In the genomic region with DNA sequence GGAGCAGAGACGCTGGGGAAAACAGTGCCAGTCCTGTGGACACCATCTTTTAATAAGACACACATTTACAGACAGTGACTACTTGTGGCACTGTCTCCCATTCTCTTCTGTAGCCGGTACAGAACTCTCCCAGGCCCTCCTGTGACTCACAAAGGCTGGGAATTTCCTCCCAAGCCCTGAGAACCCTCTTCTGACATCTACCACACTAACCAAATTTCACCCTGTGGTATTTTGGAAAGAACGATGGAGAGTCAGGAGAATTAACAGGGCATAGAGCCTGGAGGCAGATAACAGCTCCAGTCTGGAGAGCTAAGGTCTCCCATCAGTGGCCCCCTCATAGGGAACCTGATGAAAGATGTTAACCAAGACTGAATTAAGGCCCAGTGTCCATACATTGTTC, we compare ENCODE assay signal across 27 mouse cellular contexts. TPM values are rescaled to one million over a fixed set of nuclear protein-coding genes. Genes with fewer than 3 reads are reported as not detected.
DNase-seq lines count a peak whose midpoint lies in the region; ATAC-seq and TF ChIP-seq lines count a peak whose summit lies in the region.
"Had no signal": no experiment of that assay in that cellular context is flagged by ENCODE, and none has a peak within 500 bp of the region (broad histone marks: within the 10 kb centered on the region; RNA-seq: fewer than 3 reads in every experiment).

No protein-coding gene starts in this region.

- H3K9ac ChIP-seq in heart, adult 2 months (ENCODE audit: low read depth, low read length), result no peak overlapping the region
- no peak overlapping the region for H3K9ac ChIP-seq in heart, embryonic 11.5 days (ENCODE audit: low read depth, low read length)
- H3K9ac ChIP-seq in liver, embryonic 11.5 days (ENCODE audit: low read depth, low read length), result no peak overlapping the region
- H3K9ac ChIP-seq: embryonic facial prominence, embryonic 15.5 days; forebrain, embryonic 12.5 days; heart, embryonic 13.5 days; hindbrain, embryonic 14.5 days; liver, embryonic 15.5 days had no signal

- intact Hi-C loops in heart, adult 2 months (cut with DNase I), result loop anchor here (2.0 to 5.0 kb wide), 3 partner anchors 98 to 349 kb away; a partner anchor contains a TSS

- DNase-seq in heart, adult 2 months, result no peak
- no peak for DNase-seq in liver, embryonic 11.5 days (ENCODE audit: low spot score)
- DNase-seq in liver, result no peak
- DNase-seq in adipocyte (ENCODE audit: low spot score), result peak; percentile 68
- no peak for DNase-seq in lung, postnatal 10 days
- no peak for DNase-seq in urinary bladder, postnatal 14 days (ENCODE audit: low spot score)
- DNase-seq: B cell, adult 2 months; cerebellum, adult 18-20 months; cerebellum, postnatal 25 days; gastrocnemius, postnatal 14 days; midbrain, embryonic 14.5 days; right cerebral cortex, postnatal 25 days; thymus, postnatal 36 days had no signal

- peak overlapping the region; percentile 76 for H3K27ac ChIP-seq in heart, adult 2 months
- no peak overlapping the region for H3K27ac ChIP-seq in heart, embryonic 11.5 days (ENCODE audit: low read depth, low read length)
- H3K27ac ChIP-seq in liver, embryonic 11.5 days (ENCODE audit: low read depth, low read length), result peak overlapping the region; percentile 25; the same call in 1 of the 2 replicates
- H3K27ac ChIP-seq: embryonic facial prominence, embryonic 15.5 days; forebrain, embryonic 12.5 days; heart, embryonic 13.5 days; hindbrain, embryonic 14.5 days; liver, embryonic 15.5 days had no signal

- H3K9me3 ChIP-seq in heart, embryonic 11.5 days (replicated peaks; ENCODE audit: control insufficient read depth, low read length), result no peaks in the 10 kb centered on the region
- H3K9me3 ChIP-seq in liver, embryonic 11.5 days (ENCODE audit: control insufficient read depth, low read length), result no peaks in the 10 kb centered on the region
- H3K9me3 ChIP-seq: embryonic facial prominence, embryonic 15.5 days; forebrain, embryonic 12.5 days; heart, embryonic 13.5 days; liver, embryonic 15.5 days had no signal

- H3K36me3 ChIP-seq in heart, adult 2 months (ENCODE audit: control insufficient read depth, insufficient read depth, low read length), result no peaks in the 10 kb centered on the region; the same call in 1 of the 2 replicates
- no peaks in the 10 kb centered on the region for H3K36me3 ChIP-seq in heart, embryonic 11.5 days (ENCODE audit: control insufficient read depth, insufficient read depth, low read length)
- no peaks in the 10 kb centered on the region for H3K36me3 ChIP-seq in liver, embryonic 11.5 days (ENCODE audit: control insufficient read depth, insufficient read depth, low read length)
- H3K36me3 ChIP-seq: embryonic facial prominence, embryonic 15.5 days; forebrain, embryonic 12.5 days; heart, embryonic 13.5 days; liver, embryonic 15.5 days had no signal

- no peak for ATAC-seq in heart, embryonic 11.5 days (replicated peaks; ENCODE audit: insufficient number of reproducible peaks, low FRiP score, low TSS enrichment)
- no peak for ATAC-seq in liver, embryonic 11.5 days (replicated peaks; ENCODE audit: low FRiP score)
- ATAC-seq: intestine, embryonic 16.5 days; Patski had no signal

- no peak overlapping the region for H3K4me2 ChIP-seq in heart, embryonic 11.5 days
- no peak overlapping the region for H3K4me2 ChIP-seq in liver, embryonic 11.5 days
- H3K4me2 ChIP-seq: embryonic facial prominence, embryonic 15.5 days; forebrain, embryonic 12.5 days; heart, embryonic 13.5 days; hindbrain, embryonic 14.5 days; liver, embryonic 15.5 days had no signal

- no peak for TF ChIP-seq POLR2A in heart, adult 2 months (IDR thresholded peaks at IDR 0.05; ENCODE audit: insufficient read depth, low read depth, low read length)

- no peak for TF ChIP-seq CTCF in heart, adult 2 months (IDR thresholded peaks at IDR 0.05)

- no peak overlapping the region for H3K4me3 ChIP-seq in heart, adult 2 months
- no peak overlapping the region for H3K4me3 ChIP-seq in heart, embryonic 11.5 days (ENCODE audit: low read depth, low read length)
- no peak overlapping the region for H3K4me3 ChIP-seq in liver, embryonic 11.5 days (ENCODE audit: low read depth, low read length)
- H3K4me3 ChIP-seq: embryonic facial prominence, embryonic 15.5 days; forebrain, embryonic 12.5 days; heart, embryonic 13.5 days; liver, embryonic 15.5 days had no signal

- no peaks in the 10 kb centered on the region; the same call in 1 of the 2 replicates for H3K27me3 ChIP-seq in heart, adult 2 months (ENCODE audit: control insufficient read depth, insufficient read depth, low read length)
- H3K27me3 ChIP-seq in heart, embryonic 11.5 days (ENCODE audit: control insufficient read depth, insufficient read depth, low read length), result no peaks in the 10 kb centered on the region
- H3K27me3 ChIP-seq in liver, embryonic 11.5 days (replicated peaks; ENCODE audit: control insufficient read depth, insufficient read depth, low read length), result no peaks in the 10 kb centered on the region
- H3K27me3 ChIP-seq: embryonic facial prominence, embryonic 15.5 days; forebrain, embryonic 12.5 days; heart, embryonic 13.5 days; liver, embryonic 15.5 days; Patski had no signal

- peaks cover 19% of the 10 kb centered on the region for H3K4me1 ChIP-seq in heart, adult 2 months (ENCODE audit: control insufficient read depth, insufficient read depth, low read length)
- H3K4me1 ChIP-seq in heart, embryonic 11.5 days (ENCODE audit: control insufficient read depth, insufficient read depth, low read length), result peaks cover 12% of the 10 kb centered on the region
- peaks cover 15% of the 10 kb centered on the region for H3K4me1 ChIP-seq in liver, embryonic 11.5 days (replicated peaks; ENCODE audit: control insufficient read depth, insufficient read depth, low read length)

- no peak for TF ChIP-seq EP300 in heart, adult 2 months (IDR thresholded peaks at IDR 0.05; ENCODE audit: insufficient read depth, low read depth, low read length)

- 57% methylated on average over 3 of the region's 3 CpGs for WGBS in heart, adult 2 months
- WGBS in heart, embryonic 11.5 days (ENCODE audit: insufficient replicate concordance), result 43% methylated on average over 3 of the region's 3 CpGs
- WGBS in liver, embryonic 11.5 days, result 60% methylated on average over 3 of the region's 3 CpGs

- no peaks in the 10 kb centered on the region for H3K79me2 ChIP-seq in heart, adult 2 months (replicated peaks; ENCODE audit: control insufficient read depth, insufficient read depth, low read length)

RNA-seq across cellular contexts. Expression of a gene that starts 59.5 kb away (rescaled TPM):
- 10 to 100 TPM; 16.3 to 18.4 TPM for total RNA-seq in heart, adult 2 months (2021)
- 3.9 and 7.8 TPM in 2 replicates for polyA plus RNA-seq in heart, adult 2 months (2012; rRNA removed)
- 24.2 and 27.0 TPM in 2 replicates for polyA plus RNA-seq in heart, embryonic 11.5 days (2014; fragmentation: Nextera tagmentation; extraction: Ambion mirVana)
- polyA plus RNA-seq in liver, embryonic 11.5 days (2014; fragmentation: Nextera tagmentation; extraction: Ambion mirVana), result 52.9 and 54.6 TPM in 2 replicates

RNA-seq across cellular contexts. Expression of a gene that starts 59.8 kb away (rescaled TPM):
- total RNA-seq in heart, adult 2 months (2021), result not detected
- polyA plus RNA-seq in heart, adult 2 months (2012; rRNA removed), result not detected in 2 replicates
- polyA plus RNA-seq in heart, embryonic 11.5 days (2014; fragmentation: Nextera tagmentation; extraction: Ambion mirVana), result 0.21 and 0.37 TPM in 2 replicates
- polyA plus RNA-seq in liver, embryonic 11.5 days (2014; fragmentation: Nextera tagmentation; extraction: Ambion mirVana), result 0.38 and 0.51 TPM in 2 replicates
- total RNA-seq: adrenal gland, postnatal 14 days; gastrocnemius, postnatal 14 days; heart, postnatal 25 days; megakaryocyte progenitor cell, adult 5-6 weeks had no signal
- polyA plus RNA-seq: brain, embryonic 14.5 days; heart, embryonic 13.5 days; hindbrain, embryonic 14.5 days; intestine, embryonic 16.5 days; lung, postnatal 0 days; midbrain, embryonic 14.5 days; spleen, adult 2 months had no signal
